In the genomic region with DNA sequence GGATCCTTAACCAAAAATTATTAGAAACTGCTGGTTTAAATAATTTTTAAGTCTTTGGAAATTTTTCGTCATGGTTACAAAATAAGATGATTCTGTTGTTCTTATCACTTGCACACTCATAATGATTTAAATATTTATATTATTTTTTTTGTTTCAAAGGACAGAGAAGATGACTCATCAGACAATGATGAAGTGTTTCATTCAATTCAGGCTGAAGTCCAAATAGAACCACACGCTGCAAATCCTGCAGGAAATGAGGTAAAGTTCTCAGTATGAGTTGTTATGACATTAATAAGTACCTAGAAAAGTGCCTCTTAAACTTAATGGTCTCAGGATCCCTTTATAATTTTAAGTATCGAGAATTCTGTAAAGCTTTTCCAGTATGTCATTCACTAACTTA, we compare ENCODE assay signal across 21 mouse cellular contexts.
"Had no signal": no experiment of that assay in that cellular context is flagged by ENCODE, and none has a peak within 500 bp of the region (broad histone marks: within the 10 kb centered on the region; RNA-seq: fewer than 3 reads in every experiment).

No protein-coding gene starts in this region.

- H3K9ac ChIP-seq: limb, embryonic 13.5 days; liver, embryonic 12.5 days; liver, embryonic 15.5 days; midbrain, embryonic 13.5 days; neural tube, embryonic 13.5 days had no signal

- H3K27ac ChIP-seq: limb, embryonic 10.5 days; limb, embryonic 13.5 days; liver, embryonic 12.5 days; liver, embryonic 15.5 days; macrophage; midbrain, embryonic 10.5 days; midbrain, embryonic 13.5 days; neural tube, embryonic 13.5 days had no signal

- ATAC-seq: inflammation-experienced regulatory T-cells, adult 6 months; intestine, embryonic 16.5 days; liver, embryonic 12.5 days; midbrain, embryonic 13.5 days; midbrain, embryonic 16.5 days had no signal

- H3K4me1 ChIP-seq: limb, embryonic 10.5 days; limb, embryonic 13.5 days; liver, embryonic 12.5 days; liver, embryonic 15.5 days; megakaryocyte, embryonic 14.5 days; midbrain, embryonic 10.5 days; midbrain, embryonic 13.5 days; neural tube, embryonic 13.5 days had no signal

- H3K4me2 ChIP-seq: limb, embryonic 13.5 days; liver, embryonic 12.5 days; liver, embryonic 15.5 days; midbrain, embryonic 13.5 days; neural tube, embryonic 13.5 days had no signal

- H3K27me3 ChIP-seq: liver, embryonic 12.5 days; liver, embryonic 15.5 days had no signal

- H3K36me3 ChIP-seq: liver, embryonic 12.5 days; liver, embryonic 15.5 days; midbrain, embryonic 10.5 days; midbrain, embryonic 13.5 days; neural tube, embryonic 13.5 days had no signal

- H3K4me3 ChIP-seq: limb, embryonic 10.5 days; limb, embryonic 13.5 days; liver, embryonic 12.5 days; liver, embryonic 15.5 days; megakaryocyte, embryonic 14.5 days; midbrain, embryonic 10.5 days; midbrain, embryonic 13.5 days; myocyte; neural tube, embryonic 13.5 days had no signal

- H3K9me3 ChIP-seq: limb, embryonic 10.5 days; limb, embryonic 13.5 days; liver, embryonic 12.5 days; liver, embryonic 15.5 days; midbrain, embryonic 10.5 days; midbrain, embryonic 13.5 days; neural tube, embryonic 13.5 days had no signal

- DNase-seq: kidney, adult 18-20 months; kidney, adult 9 months; kidney, postnatal 14 days; kidney, postnatal 4 days; liver; retina, postnatal 1 day; thymus, adult 18-20 months; thymus, postnatal 36 days had no signal
